Mouse (Mus musculus) macrophage (primary cell): ENCODE measurements around the gene Rita1. TPM values are rescaled to one million over a fixed set of nuclear protein-coding genes. Genes with fewer than 3 reads are reported as not detected.

Experiments used
- H3K27ac ChIP-seq: fragments of 350-480 bp; formaldehyde crosslinking; 2 replicates; pipeline ENCODE4 v1.9.0; 2021
- H3K36me3 ChIP-seq: fragments of 350-480 bp; formaldehyde crosslinking; 2 replicates; pipeline ENCODE4 v1.9.0; 2021; ENCODE audit errors: inconsistent target
- H3K4me3 ChIP-seq: fragments of 350-480 bp; formaldehyde crosslinking; 2 replicates; pipeline ENCODE4 v1.9.0; 2021; ENCODE audit errors: inconsistent target
- H3K79me2 ChIP-seq: fragments of 350-480 bp; formaldehyde crosslinking; 2 replicates; pipeline ENCODE4 v1.9.0; 2021; ENCODE audit errors: inconsistent target
- WGBS: methylation state at CpG from one replicate; pipeline ENCODE4 v1.1.7; 2026; ENCODE audit warnings: inconsistent platforms; ENCODE audit not compliant: missing documents; 5-methylcytosine and 5-hydroxymethylcytosine counted together
- polyA plus RNA-seq: library from polyadenylated mRNA; stranded (reverse); fragments of 250-400 nt; gene quantifications from 3 replicates; pipeline ENCODE4 v1.2.4, GENCODE M21; 2018; ENCODE audit warnings: inconsistent platforms

The Rita1 gene
- polyA plus RNA-seq, 1 experiment from 2014 or later = 4.9 TPM

DNA sequence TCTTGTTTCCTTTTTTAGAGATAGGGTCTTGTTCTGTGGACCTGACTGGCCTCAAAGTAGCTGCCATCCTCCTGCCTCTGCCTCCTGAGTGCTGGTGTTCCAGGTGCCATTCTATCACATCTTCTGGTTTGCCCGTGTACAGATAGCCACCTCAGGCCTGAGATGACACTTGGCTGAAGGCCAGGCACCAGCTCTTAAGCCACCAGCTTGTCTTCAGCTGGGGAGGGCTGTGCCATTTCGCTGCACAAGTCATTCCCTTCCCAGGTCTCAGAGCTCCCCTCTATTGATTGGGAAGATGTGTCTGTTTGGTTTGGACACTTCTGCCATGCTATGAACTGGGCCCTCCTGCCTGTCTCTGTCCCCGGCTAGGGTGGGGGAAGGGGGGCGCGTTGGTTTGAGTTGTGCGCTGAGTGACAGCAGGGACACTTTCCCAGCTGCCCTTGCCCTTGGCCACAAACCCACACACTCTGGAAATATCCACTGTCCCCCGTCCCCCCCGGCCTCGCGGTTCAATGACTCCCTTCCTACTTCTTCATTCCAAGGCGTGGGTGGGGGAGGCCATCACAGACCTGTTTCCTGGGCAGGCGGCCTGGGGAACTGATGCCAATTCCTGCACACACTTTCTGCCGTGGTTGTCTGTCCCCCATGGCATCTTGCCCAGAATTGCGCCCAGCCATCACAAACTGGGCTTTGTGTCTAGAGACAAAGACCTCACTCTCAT lies 31.1 kb upstream of the Rita1 start:
- Histone ChIP-seq H3K79me2 (no peaks in the 10 kb centered on the region), H3K4me3 (no peak overlapping the region), H3K36me3 (no peaks in the 10 kb centered on the region), H3K27ac (no peak overlapping the region)
- WGBS = 5% methylated on average over 14 of the region's 14 CpGs

DNA sequence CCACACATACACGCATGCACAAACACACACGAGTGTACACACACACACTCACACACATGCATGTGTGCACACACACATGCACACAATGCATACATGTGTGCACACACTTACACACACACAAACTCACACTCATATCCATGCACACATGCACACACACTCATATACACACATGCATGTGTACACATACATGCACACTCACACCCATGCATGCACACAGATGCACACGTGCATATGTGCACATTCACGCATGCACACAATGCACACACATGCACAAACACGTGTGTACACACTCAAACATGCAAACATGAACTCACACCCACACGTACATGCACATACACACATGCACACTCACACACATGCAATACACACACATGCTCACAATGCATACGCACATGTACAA lies 27.7 kb upstream of the Rita1 start:
- WGBS = 97% methylated on average over 7 of the region's 7 CpGs
- H3K4me3 ChIP-seq = no peak overlapping the region

DNA sequence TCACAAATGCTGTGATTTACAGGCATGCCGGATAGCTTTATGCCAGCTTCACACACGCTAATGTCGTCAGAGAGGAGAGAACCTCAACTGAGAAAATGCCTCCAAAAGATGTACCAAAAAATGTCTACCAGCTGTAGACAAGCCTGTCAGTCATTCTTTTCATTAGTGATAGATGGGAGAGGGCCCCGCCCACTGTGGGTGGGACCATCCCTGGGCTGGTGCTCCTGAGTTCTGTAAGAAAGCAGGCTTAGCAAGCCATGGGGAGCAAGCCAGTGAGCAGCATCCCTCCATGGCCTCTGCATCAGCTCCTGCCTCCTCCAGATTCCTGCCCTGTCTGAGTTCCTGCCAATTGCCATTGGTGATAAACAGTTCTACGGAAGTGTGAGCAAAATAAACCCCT lies 23.2 kb upstream of the Rita1 start:
- Histone ChIP-seq H3K36me3 (no peaks in the 10 kb centered on the region), H3K79me2 (no peaks in the 10 kb centered on the region), H3K27ac (no peak overlapping the region), H3K4me3 (no peak overlapping the region)
- 98% methylated on average over 5 of the region's 5 CpGs for WGBS

More for the DNA sequence above, 27.7 kb upstream of the Rita1 start:
- H3K27ac ChIP-seq = no peak overlapping the region
- no peaks in the 10 kb centered on the region for H3K79me2 ChIP-seq
- H3K36me3 ChIP-seq = no peaks in the 10 kb centered on the region

DNA sequence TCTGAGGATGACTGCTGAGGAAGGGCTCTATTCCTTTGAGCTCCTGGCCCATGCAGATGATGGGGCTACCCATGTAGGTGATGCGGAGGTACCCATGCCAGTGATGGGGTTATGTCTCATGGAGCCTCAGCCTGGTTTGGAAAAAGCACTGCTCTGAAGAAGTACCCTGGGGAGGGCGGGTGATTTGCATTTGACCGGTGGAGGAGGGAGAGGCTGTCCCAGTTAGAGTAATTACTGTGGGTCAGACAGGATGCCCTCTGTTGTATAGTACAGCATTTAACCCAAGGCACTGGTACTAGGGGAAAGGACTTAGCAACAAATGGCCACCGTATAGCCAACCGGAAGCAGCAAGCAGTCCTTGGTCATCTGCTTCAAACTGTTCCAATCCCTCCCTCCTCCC lies 22.5 kb upstream of the Rita1 start:
- WGBS = 44% methylated on average over 5 of the region's 5 CpGs
- H3K27ac ChIP-seq = no peak overlapping the region
- no peaks in the 10 kb centered on the region for H3K79me2 ChIP-seq
- no peaks in the 10 kb centered on the region for H3K36me3 ChIP-seq
- H3K4me3 ChIP-seq = no peak overlapping the region

DNA sequence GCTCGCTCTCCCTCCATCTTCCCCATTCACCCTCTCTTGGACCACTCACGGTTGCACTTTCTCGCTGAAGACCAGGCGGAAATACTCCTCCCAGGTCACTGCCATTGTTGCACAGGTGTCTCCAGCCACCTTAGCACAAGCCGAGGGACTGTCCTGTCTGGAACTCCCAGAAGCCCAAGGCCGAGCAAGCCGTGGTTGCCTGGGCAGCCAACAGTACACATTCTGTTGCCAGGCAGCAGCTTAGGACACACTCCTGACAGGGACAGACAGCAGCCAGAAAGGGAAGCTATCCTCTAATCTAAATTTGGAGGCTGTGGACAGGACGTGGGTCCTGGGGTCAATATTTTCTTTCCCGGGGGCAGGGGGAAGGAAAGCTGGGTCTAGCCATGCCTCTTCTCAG lies 21.7 kb upstream of the Rita1 start, which contains the start of gene Cfap73:
Gene Cfap73, minus strand, starts transcription at position 105 of the 400 bp plus-strand sequence.
- Histone ChIP-seq H3K27ac (no peak within 1 kb of the TSS), H3K4me3 (no peak within 1 kb of the TSS), H3K36me3 (no peaks in the 10 kb centered on the region), H3K79me2 (no peaks in the 10 kb centered on the region)
- WGBS = 63% methylated on average over 9 of the region's 9 CpGs

DNA sequence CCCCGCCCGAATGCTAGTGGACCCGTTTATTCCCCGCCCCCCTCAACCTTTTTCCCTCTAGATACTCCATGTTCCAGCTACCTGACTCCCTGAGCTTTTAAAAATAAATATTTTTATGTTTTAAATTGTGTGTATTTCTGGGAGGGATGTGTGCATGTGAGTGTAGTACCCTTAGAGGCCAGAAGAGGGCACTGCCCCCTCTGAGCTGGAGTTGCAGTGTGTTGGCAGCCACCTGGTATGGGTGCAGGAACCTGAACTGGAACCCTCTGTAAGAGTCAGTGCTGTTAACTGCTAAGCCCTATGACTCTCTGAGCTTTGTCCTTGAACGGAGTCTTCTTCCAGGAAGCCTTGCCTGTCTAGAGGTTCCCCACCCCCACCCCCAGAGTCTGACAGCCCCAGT lies 19.5 kb upstream of the Rita1 start:
- Histone ChIP-seq H3K4me3 (no peak overlapping the region), H3K27ac (no peak overlapping the region), H3K79me2 (no peaks in the 10 kb centered on the region), H3K36me3 (peaks cover 8% of the 10 kb centered on the region; the same call in 1 of the 2 replicates)
- 91% methylated on average over 5 of the region's 5 CpGs for WGBS

DNA sequence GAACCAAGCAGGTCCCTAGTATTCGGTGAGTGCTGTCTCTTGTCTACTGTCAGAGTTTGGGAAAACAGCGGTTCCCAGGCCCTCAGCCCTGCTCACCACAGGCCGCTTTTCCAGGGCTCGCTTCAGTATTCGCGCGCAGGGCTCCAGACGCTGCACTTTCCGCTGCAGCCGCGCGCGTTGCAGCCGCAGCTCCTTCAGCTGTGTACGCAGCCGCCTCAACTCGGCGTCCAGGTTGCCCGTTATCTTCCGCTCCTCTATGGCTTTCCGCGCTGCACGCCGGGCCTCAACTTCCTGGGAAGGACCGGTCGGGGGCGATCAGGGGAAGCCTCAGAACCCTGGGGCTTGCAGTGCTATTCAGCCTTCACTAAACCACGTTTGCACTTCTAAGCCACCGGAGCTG lies 18.7 kb upstream of the Rita1 start:
- no peak overlapping the region for H3K27ac ChIP-seq
- no peak overlapping the region for H3K4me3 ChIP-seq
- peaks cover 10% of the 10 kb centered on the region; the same call in 1 of the 2 replicates for H3K36me3 ChIP-seq
- 8% methylated on average over 29 of the region's 29 CpGs for WGBS
- H3K79me2 ChIP-seq = no peaks in the 10 kb centered on the region

DNA sequence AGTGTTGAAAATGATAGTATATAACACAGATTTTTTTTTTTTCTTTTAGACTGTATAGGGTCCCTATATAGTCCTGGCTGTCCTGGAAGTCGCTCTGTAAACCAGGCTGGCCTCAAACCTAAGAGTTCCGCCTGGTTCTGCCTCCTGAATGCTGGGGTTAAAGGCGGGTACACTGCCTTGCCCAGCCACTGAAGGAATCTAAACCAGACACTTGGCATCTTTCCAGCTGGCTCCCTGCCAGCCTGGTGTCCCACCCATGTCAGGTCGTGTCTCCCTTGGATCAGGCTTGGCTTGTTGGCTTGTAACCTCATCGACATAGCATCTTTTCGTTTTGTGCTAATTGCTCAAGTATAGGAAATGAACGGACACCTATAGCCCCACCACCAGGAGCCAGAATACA lies 16.2 kb upstream of the Rita1 start:
- Histone ChIP-seq H3K4me3 (no peak overlapping the region), H3K36me3 (peaks cover 35% of the 10 kb centered on the region), H3K27ac (no peak overlapping the region), H3K79me2 (no peaks in the 10 kb centered on the region)
- WGBS = 71% methylated on average over 7 of the region's 7 CpGs

DNA sequence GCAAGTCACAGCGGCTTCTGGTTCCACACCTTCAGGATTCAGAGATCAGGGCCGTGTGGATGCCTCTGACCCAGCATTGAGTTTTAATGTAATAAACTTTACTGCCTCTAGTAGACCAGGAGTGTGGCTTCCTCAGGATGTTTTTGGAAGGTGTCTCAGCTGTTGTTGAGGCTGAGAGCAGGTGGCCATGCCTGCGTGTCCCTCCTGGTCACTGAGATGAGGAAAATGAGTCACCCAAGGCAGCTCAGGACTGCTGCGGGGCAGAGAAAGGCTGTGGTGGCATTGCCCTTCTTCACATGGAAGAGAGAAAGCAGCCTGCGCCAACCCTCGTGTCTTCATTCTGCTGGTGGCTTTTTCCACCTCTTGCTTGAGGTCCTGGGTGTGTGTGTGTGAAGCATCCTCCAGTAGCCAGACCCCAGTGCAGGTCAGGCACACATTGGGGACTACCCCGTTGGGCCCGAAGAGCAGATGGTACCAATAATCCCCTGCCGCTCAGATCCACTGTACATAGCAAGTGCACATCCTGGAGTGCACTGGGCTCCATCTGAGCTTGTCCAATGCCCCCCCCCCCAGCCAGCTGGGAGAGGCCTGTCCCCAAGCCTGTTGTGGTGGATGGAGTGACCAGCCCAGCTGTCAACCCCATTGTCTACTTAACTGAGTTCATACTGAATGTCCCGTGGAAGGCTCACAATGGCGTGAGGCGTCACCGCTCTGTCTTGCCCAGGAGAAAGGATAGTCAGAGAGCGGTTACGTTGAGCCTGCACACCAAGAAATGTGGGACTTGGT lies 15.3 kb upstream of the Rita1 start:
- no peak overlapping the region for H3K27ac ChIP-seq
- 94% methylated on average over 15 of the region's 15 CpGs for WGBS
- no peaks in the 10 kb centered on the region for H3K79me2 ChIP-seq
- H3K4me3 ChIP-seq = no peak overlapping the region
- H3K36me3 ChIP-seq = peaks cover 44% of the 10 kb centered on the region

DNA sequence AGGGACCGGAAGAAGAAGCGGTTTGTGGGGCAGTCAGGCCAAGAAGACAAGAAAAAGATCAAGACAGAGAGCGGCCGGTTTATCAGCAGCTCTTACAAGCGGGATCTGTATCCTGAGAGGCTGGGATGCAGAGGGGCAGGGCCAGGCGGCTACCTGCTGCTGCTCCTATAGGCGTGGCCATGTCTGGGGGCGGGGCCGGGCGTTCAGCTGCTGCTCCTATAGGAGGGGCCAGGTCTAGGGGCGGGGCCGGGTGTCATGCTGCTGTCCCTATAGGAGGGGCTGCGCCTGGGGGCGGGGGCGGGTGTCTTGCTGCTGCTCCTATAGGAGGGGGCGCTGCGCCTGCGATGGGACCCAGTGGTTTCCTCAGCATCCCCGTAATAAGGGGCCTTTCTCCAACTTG lies 14.0 kb upstream of the Rita1 start:
- WGBS = 89% methylated on average over 19 of the region's 19 CpGs
- H3K4me3 ChIP-seq = no peak overlapping the region
- H3K27ac ChIP-seq = no peak overlapping the region
- peaks cover 55% of the 10 kb centered on the region for H3K36me3 ChIP-seq
- no peaks in the 10 kb centered on the region for H3K79me2 ChIP-seq

DNA sequence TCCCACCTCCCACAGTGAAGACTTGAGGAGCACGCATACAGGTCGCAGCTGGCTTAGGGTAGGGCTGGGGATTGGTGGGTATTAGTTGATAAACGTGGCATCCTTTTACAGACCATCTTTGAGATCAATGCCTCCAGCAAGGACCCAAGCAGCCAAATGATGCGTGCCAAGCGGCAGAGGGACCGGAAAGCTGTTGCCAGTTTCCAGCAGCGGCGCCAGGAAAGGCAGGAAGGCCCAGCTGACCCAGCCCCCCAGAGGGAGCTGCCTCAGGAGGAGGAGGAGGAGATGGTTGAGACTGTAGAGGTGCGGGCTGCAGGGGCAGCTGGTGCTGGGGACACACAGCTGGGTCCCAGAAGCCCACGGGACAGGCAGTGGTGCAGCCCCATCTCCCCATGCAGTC lies 12.0 kb upstream of the Rita1 start:
- Histone ChIP-seq H3K27ac (no peak overlapping the region), H3K4me3 (no peak overlapping the region), H3K79me2 (no peaks in the 10 kb centered on the region), H3K36me3 (peaks cover 71% of the 10 kb centered on the region)
- 94% methylated on average over 10 of the region's 10 CpGs for WGBS

DNA sequence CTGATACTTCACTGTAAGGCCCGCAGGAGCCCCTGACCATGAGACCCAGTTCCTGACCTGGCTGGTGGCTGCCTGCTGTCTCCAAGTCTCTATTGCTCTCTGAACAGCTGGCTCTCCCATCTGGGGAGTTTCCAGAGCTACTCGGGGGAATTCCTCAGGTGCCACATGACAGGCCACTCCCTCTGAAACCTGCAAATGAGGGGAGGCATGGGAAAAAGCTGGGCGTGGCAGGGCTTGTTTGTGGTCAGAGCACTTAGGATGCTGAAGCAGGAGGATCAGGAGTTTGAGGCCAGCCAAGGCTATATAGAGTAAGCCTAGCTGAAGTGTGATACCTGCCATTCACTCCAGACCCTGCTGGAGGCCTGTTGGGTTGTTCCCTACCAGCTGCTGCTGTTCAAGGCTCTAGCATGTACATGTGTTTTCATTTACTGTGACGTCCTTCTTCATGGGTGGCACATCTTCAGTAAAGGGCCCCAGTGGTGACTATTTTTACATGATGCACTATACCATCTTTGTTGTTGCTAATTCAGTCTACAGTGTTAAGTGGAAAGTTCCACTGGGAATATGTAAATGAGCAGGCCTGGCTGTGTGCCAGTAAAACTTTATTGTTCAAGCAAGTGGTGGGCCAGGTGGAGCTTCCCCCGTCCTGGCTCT lies 9.9 kb upstream of the Rita1 start:
- Histone ChIP-seq H3K4me3 (no peak overlapping the region), H3K27ac (no peak overlapping the region), H3K79me2 (no peaks in the 10 kb centered on the region; the same call in 1 of the 2 replicates), H3K36me3 (peaks cover 83% of the 10 kb centered on the region)
- 94% methylated on average over 5 of the region's 5 CpGs for WGBS

DNA sequence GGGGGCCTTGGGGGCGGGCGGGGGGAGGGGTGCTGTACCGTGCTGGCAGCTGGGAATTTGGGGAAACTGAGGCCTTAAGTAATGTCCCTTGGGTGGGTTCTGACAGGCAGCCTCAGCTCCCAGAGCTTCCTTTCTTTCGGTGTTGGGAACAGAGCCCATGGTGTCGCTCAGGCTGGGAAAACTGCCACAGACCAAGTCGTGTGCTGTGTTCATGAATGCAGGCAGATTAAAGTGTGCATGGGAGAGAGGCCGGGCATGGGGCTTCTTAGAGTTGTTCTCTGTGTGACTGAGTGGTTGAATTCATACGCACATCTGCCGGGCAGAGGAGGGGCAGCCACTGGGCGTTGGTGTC lies 9.4 kb upstream of the Rita1 start:
- WGBS = 90% methylated on average over 10 of the region's 10 CpGs
- no peak overlapping the region for H3K4me3 ChIP-seq
- peaks cover 5% of the 10 kb centered on the region; the same call in 1 of the 2 replicates for H3K79me2 ChIP-seq
- H3K36me3 ChIP-seq = peaks cover 86% of the 10 kb centered on the region
- H3K27ac ChIP-seq = no peak overlapping the region

DNA sequence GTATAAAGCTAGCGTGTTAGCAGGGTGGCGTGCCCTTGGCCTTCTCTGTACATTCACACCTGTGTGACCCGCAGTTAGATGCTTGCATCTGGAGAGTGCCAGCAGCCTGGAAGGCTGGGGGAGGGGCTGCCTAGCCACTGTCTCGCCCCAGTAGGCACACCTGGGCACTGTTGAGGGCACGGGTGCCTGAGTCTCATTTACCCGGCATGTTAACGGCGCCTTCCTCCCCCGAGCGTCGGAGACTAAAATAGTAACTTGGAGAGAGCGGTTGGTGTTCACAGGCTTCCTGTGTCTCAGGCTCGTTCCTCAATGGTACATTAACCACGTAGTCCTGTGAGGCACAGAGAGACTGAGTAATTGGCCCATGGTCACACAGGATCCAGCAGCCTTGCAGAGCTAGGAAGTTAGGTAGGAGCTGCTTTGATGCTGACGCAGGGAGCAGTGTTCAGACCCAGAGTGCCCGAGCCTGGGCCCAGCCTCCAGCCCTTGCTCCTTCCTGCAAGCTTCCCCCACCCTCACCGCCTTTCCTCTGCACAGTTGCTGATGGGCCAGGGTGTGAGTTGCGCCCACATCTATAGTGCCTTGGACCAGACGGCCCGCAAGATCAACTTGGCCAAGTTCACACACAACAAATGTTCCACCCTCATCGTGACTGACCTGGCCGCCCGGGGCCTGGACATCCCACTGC lies 8.8 kb upstream of the Rita1 start:
- Histone ChIP-seq H3K27ac (no peak overlapping the region), H3K4me3 (no peak overlapping the region), H3K79me2 (peaks cover 11% of the 10 kb centered on the region), H3K36me3 (peaks cover 87% of the 10 kb centered on the region)
- 55% methylated on average over 20 of the region's 23 CpGs for WGBS
